Comparison of ENCODE assay signal across 15 mouse cellular contexts in the genomic region with DNA sequence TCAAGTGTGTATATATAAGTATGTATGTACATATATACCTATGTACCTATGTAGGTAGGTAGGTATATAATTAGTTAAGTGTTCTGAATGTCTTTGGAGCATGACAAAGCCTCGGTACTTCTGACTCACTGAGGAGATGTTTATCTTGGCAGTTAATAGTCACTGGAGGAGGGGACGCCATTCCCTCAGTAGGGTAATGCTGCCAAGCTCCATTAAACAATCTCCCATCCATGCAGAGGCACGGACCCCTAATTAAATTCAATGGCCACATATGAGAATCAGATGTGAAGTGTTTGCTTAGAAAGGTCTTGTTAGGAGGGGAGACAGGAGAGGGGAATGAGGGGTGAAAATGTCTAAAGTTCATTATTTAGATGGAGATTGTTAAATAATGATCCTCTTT.
DNase-seq lines count a peak whose midpoint lies in the region; ATAC-seq and TF ChIP-seq lines count a peak whose summit lies in the region.
"Had no signal": no experiment of that assay in that cellular context is flagged by ENCODE, and none has a peak within 500 bp of the region (broad histone marks: within the 10 kb centered on the region; RNA-seq: fewer than 3 reads in every experiment).

No protein-coding gene starts in this region.

- H3K4me1 ChIP-seq in forebrain, embryonic 13.5 days, result 0 out of 2 replicates have a peak, but pooled peaks cover 5% of the 10 kb centered on the region
- H3K4me1 ChIP-seq in forebrain, postnatal 0 days (ENCODE audit: insufficient read depth), result no peaks in the 10 kb centered on the region
- no peaks in the 10 kb centered on the region for H3K4me1 ChIP-seq in lung, postnatal 0 days (ENCODE audit: insufficient read depth, low read depth, low read length)
- no peaks in the 10 kb centered on the region for H3K4me1 ChIP-seq in hindbrain, embryonic 14.5 days (replicated peaks; ENCODE audit: control insufficient read depth, insufficient read depth, low read length)
- no peaks in the 10 kb centered on the region for H3K4me1 ChIP-seq in neural tube, embryonic 15.5 days
- H3K4me1 ChIP-seq: heart, embryonic 15.5 days; liver, embryonic 13.5 days had no signal

- TF ChIP-seq CTCF in forebrain, postnatal 0 days (IDR thresholded peaks at IDR 0.05; ENCODE audit: low read depth), result no peak
- no peak for TF ChIP-seq CTCF in lung, postnatal 0 days (IDR thresholded peaks at IDR 0.05)

- no peaks in the 10 kb centered on the region for H3K27me3 ChIP-seq in forebrain, embryonic 13.5 days
- no peaks in the 10 kb centered on the region for H3K27me3 ChIP-seq in forebrain, postnatal 0 days (ENCODE audit: insufficient read depth, low read length)
- H3K27me3 ChIP-seq in lung, postnatal 0 days (replicated peaks; ENCODE audit: insufficient read depth, low read length), result no peaks in the 10 kb centered on the region
- H3K27me3 ChIP-seq in hindbrain, embryonic 14.5 days (ENCODE audit: control insufficient read depth, insufficient read depth, low read length), result no peaks in the 10 kb centered on the region
- no peaks in the 10 kb centered on the region for H3K27me3 ChIP-seq in neural tube, embryonic 15.5 days (replicated peaks)
- H3K27me3 ChIP-seq: heart, embryonic 15.5 days; liver, embryonic 13.5 days had no signal

- H3K9me3 ChIP-seq in forebrain, embryonic 13.5 days (replicated peaks), result no peaks in the 10 kb centered on the region
- no peaks in the 10 kb centered on the region for H3K9me3 ChIP-seq in forebrain, postnatal 0 days (ENCODE audit: low read length)
- no peaks in the 10 kb centered on the region for H3K9me3 ChIP-seq in lung, postnatal 0 days (ENCODE audit: low read length)
- H3K9me3 ChIP-seq in hindbrain, embryonic 14.5 days (ENCODE audit: control insufficient read depth, low read length), result no peaks in the 10 kb centered on the region
- no peaks in the 10 kb centered on the region for H3K9me3 ChIP-seq in neural tube, embryonic 15.5 days (replicated peaks)
- H3K9me3 ChIP-seq: G1E; heart, embryonic 15.5 days; liver, embryonic 13.5 days had no signal

- TF ChIP-seq EP300 in lung, postnatal 0 days (IDR thresholded peaks at IDR 0.05), result no peak

- DNase-seq in forebrain, postnatal 0 days, result no peak
- DNase-seq in lung, postnatal 0 days (ENCODE audit: low spot score), result peak; percentile 40
- DNase-seq in lung, postnatal 10 days, result no peak
- no peak for DNase-seq in hindbrain, embryonic 14.5 days (ENCODE audit: low spot score)
- DNase-seq in gastrocnemius, postnatal 36 days, result no peak
- DNase-seq: cerebellum, adult 9-11 months; liver, embryonic 13.5 days; thymus, adult 18-20 months had no signal

- 32% methylated on average over 3 of the region's 3 CpGs for WGBS in forebrain, embryonic 13.5 days
- 11% methylated on average over 3 of the region's 3 CpGs for WGBS in forebrain, postnatal 0 days
- 14% methylated on average over 3 of the region's 3 CpGs for WGBS in lung, postnatal 0 days
- 30% methylated on average over 3 of the region's 3 CpGs for whole genome bisulfite sequencing in hindbrain, embryonic 14.5 days
- 11% methylated on average over 3 of the region's 3 CpGs for WGBS in neural tube, embryonic 15.5 days

- H3K9ac ChIP-seq in forebrain, embryonic 13.5 days, result no peak overlapping the region
- H3K9ac ChIP-seq in forebrain, postnatal 0 days, result no peak overlapping the region
- H3K9ac ChIP-seq in lung, postnatal 0 days (replicated peaks; ENCODE audit: low read depth), result no peak overlapping the region
- no peak overlapping the region for H3K9ac ChIP-seq in hindbrain, embryonic 14.5 days
- H3K9ac ChIP-seq in neural tube, embryonic 15.5 days (replicated peaks), result no peak overlapping the region
- H3K9ac ChIP-seq: heart, embryonic 15.5 days; liver, embryonic 13.5 days had no signal

- intact Hi-C loops in gastrocnemius, postnatal 36 days (cut with DNase I), result loop anchor here (5.0 kb wide), 1 partner anchor 48 kb away; no protein-coding TSS in a partner anchor

- H3K36me3 ChIP-seq in forebrain, embryonic 13.5 days (ENCODE audit: poor library complexity, severe bottlenecking), result no peaks in the 10 kb centered on the region
- no peaks in the 10 kb centered on the region for H3K36me3 ChIP-seq in forebrain, postnatal 0 days (ENCODE audit: insufficient read depth)
- no peaks in the 10 kb centered on the region for H3K36me3 ChIP-seq in lung, postnatal 0 days (ENCODE audit: insufficient read depth, low read length)
- no peaks in the 10 kb centered on the region for H3K36me3 ChIP-seq in hindbrain, embryonic 14.5 days (replicated peaks; ENCODE audit: control insufficient read depth, insufficient read depth)
- H3K36me3 ChIP-seq in neural tube, embryonic 15.5 days, result no peaks in the 10 kb centered on the region
- H3K36me3 ChIP-seq: G1E; heart, embryonic 15.5 days; liver, embryonic 13.5 days had no signal

- peak; percentile 55; the same call in 1 of the 2 replicates for ATAC-seq in forebrain, embryonic 13.5 days
- no peak for ATAC-seq in forebrain, postnatal 0 days
- ATAC-seq in lung, postnatal 0 days, result no peak
- ATAC-seq in hindbrain, embryonic 14.5 days (ENCODE audit: low FRiP score), result 0 out of 2 replicates have a peak, but pooled peaks have one; percentile 34
- ATAC-seq in neural tube, embryonic 15.5 days (ENCODE audit: low FRiP score), result peak; percentile 57; the same call in 1 of the 2 replicates
- ATAC-seq in granulocyte monocyte progenitor cell, adult 5-6 weeks (replicated peaks; ENCODE audit: poor library complexity, severe bottlenecking), result no peak
- ATAC-seq: inflammation-experienced regulatory T-cells, adult 6 months had no signal

- H3K27ac ChIP-seq in forebrain, embryonic 13.5 days, result no peak overlapping the region
- H3K27ac ChIP-seq in forebrain, postnatal 0 days (ENCODE audit: low read depth, low read length), result no peak overlapping the region
- no peak overlapping the region for H3K27ac ChIP-seq in lung, postnatal 0 days (ENCODE audit: low read length)
- no peak overlapping the region for H3K27ac ChIP-seq in hindbrain, embryonic 14.5 days
- H3K27ac ChIP-seq in neural tube, embryonic 15.5 days (replicated peaks), result no peak overlapping the region
- H3K27ac ChIP-seq: heart, embryonic 15.5 days; layer of hippocampus, adult 2 months; liver, embryonic 13.5 days had no signal

- H3K4me2 ChIP-seq in forebrain, embryonic 13.5 days, result no peak overlapping the region
- H3K4me2 ChIP-seq in forebrain, postnatal 0 days (ENCODE audit: low read depth), result no peak overlapping the region
- H3K4me2 ChIP-seq in lung, postnatal 0 days (replicated peaks; ENCODE audit: low read depth, low read length), result no peak overlapping the region
- no peak overlapping the region for H3K4me2 ChIP-seq in hindbrain, embryonic 14.5 days (replicated peaks)
- H3K4me2 ChIP-seq in neural tube, embryonic 15.5 days, result no peak overlapping the region
- H3K4me2 ChIP-seq: heart, embryonic 15.5 days; liver, embryonic 13.5 days had no signal

- no peak overlapping the region for H3K4me3 ChIP-seq in forebrain, embryonic 13.5 days
- H3K4me3 ChIP-seq in forebrain, postnatal 0 days (ENCODE audit: low read depth, low read length), result no peak overlapping the region
- H3K4me3 ChIP-seq in lung, postnatal 0 days (ENCODE audit: low read depth, low read length), result no peak overlapping the region
- no peak overlapping the region for H3K4me3 ChIP-seq in hindbrain, embryonic 14.5 days (replicated peaks; ENCODE audit: low read length)
- H3K4me3 ChIP-seq in neural tube, embryonic 15.5 days (replicated peaks), result no peak overlapping the region
- H3K4me3 ChIP-seq: heart, embryonic 15.5 days; layer of hippocampus, adult 2 months; liver, embryonic 13.5 days had no signal

Comparison
In these comparisons a context has a peak if more than half of its experiments do, and no peak if none do; other contexts are left out.
1. ATAC-seq: peak in forebrain, embryonic 13.5 days (single experiment), hindbrain, embryonic 14.5 days (single experiment) and neural tube, embryonic 15.5 days (single experiment); none in forebrain, postnatal 0 days (single experiment), lung, postnatal 0 days (single experiment) and granulocyte monocyte progenitor cell, adult 5-6 weeks (single experiment).